Mouse (Mus musculus): ENCODE measurements around the gene Fuca1.

DNA sequence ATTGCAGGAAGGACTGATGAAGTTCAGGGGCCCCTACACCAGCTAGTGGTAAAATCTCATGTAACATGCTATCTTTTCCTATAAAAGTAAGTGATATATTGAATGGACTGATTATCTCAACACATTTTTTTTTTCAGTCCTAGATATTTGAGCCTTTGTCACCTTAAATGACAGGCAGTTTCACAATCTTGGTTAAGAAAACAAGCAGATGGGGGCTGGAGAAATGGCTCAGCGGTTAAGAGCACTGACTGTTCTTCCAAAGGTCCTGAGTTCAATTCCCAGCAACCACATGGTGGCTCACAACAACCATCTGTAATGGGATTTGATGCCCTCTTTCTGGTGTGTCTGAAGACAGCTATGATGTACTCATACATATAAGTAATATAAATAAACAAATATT lies 1.7 kb downstream of the Fuca1 start:
- TF ChIP-seq FLI1 (IDR thresholded peaks at IDR 0.05; ENCODE audit: low read length) (no peak), GATA1 (IDR thresholded peaks at IDR 0.05; ENCODE audit: borderline replicate concordance, low read length) (no peak)

Data from megakaryocyte, embryonic 14.5 days (primary cell).